Mouse (Mus musculus) midbrain, embryonic 11.5 days (tissue): ENCODE data around the gene Tarbp2. TPM values are rescaled to one million over a fixed set of nuclear protein-coding genes. Genes with fewer than 3 reads are reported as not detected.

Source experiments
- ATAC-seq: fragments of 200-750 bp; cut with Nextera tagmentation; 2 replicates; pipeline ENCODE4 v1.8.0; 2017; ENCODE audit warnings: moderate TSS enrichment, moderate library complexity; ENCODE audit not compliant: low FRiP score
- DNase-seq: peaks from one replicate; pipeline ENCODE4 v3.0.0; 2015; ENCODE audit warnings: low spot score; ENCODE audit errors: missing footprints
- H3K27ac ChIP-seq: fragments of 300-500 bp; sonication (generic); 2 replicates; pipeline ENCODE4 v1.5.1; 2014; ENCODE audit warnings: low read depth, low read length
- H3K27me3 ChIP-seq: fragments of 300-500 bp; sonication (generic); 2 replicates; pipeline ENCODE4 v1.6.1; 2014; ENCODE audit warnings: mild to moderate bottlenecking, low read length, moderate library complexity, mixed read lengths; ENCODE audit not compliant: control insufficient read depth, insufficient read depth
- H3K36me3 ChIP-seq: fragments of 300-500 bp; sonication (generic); 2 replicates; pipeline ENCODE4 v1.6.1; 2014; ENCODE audit warnings: mild to moderate bottlenecking, low read length, moderate library complexity, mixed read lengths; ENCODE audit not compliant: control insufficient read depth, insufficient read depth
- H3K4me1 ChIP-seq: fragments of 300-500 bp; sonication (generic); 2 replicates; pipeline ENCODE4 v1.6.1; 2014; ENCODE audit warnings: low read length; ENCODE audit not compliant: control insufficient read depth, insufficient read depth
- H3K4me2 ChIP-seq: fragments of 300-500 bp; sonication (generic); 2 replicates; pipeline ENCODE4 v1.6.1; 2014; ENCODE audit warnings: mild to moderate bottlenecking, moderate library complexity
- H3K4me3 ChIP-seq: fragments of 300-500 bp; sonication (generic); 2 replicates; pipeline ENCODE4 v1.5.1; 2014; ENCODE audit warnings: low read depth, low read length
- H3K9ac ChIP-seq: fragments of 300-500 bp; sonication (generic); 2 replicates; pipeline ENCODE4 v1.6.1; 2014; ENCODE audit warnings: low read length
- H3K9me3 ChIP-seq: fragments of 300-500 bp; sonication (generic); 2 replicates; pipeline ENCODE4 v1.6.1; 2016; ENCODE audit warnings: low read length; ENCODE audit not compliant: control insufficient read depth
- WGBS: fragments of 180-500 bp; shearing (Covaris S2); extraction: QIAGEN DNeasy Blood & Tissue Kit; methylation state at CpG from one replicate; pipeline ENCODE4 v1.1.7; 2014; 5-methylcytosine and 5-hydroxymethylcytosine counted together
- polyA plus RNA-seq: library from polyadenylated mRNA; unstranded; fragments of >200 nt; fragmentation: Nextera tagmentation; extraction: Ambion mirVana; gene quantifications from 2 replicates; pipeline ENCODE4 v1.2.1, GENCODE M21; 2014

Tarbp2 gene
- polyA plus RNA-seq, 1 experiment from 2014 or later: 96.6 TPM

DNA sequence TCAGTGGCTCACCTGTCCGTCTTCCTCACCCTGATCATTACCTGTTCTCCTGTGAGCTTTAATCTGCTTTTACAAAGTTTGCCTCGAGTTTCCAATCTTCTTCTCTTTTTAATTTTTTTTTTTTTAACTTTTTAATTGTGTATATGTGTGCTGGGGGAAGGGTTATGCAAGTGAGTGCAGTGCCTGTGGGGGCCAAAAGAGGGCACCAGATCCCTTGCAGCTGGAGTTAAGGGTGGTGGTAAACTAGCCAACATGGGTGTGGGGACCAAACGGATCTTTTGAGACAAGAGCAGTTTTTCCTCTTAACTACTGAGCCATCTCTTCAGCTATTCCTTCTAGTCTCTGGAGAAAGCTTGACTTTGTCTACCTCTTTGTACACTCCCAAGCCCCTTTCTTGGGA lies 9.9 kb downstream of the Tarbp2 start:
- ATAC-seq (no peak), DNase-seq (peak; percentile 86)
- H3K27ac ChIP-seq: no peak overlapping the region
- peaks cover 3% of the 10 kb centered on the region; the same call in 1 of the 2 replicates for H3K36me3 ChIP-seq
- H3K4me3 ChIP-seq: no peak overlapping the region
- H3K9ac ChIP-seq: no peak overlapping the region
- H3K9me3 ChIP-seq: no peaks in the 10 kb centered on the region
- no peaks in the 10 kb centered on the region for H3K27me3 ChIP-seq
- no peak overlapping the region for H3K4me2 ChIP-seq
- H3K4me1 ChIP-seq: no peaks in the 10 kb centered on the region
- WGBS: 69% methylated on average over 3 of the region's 3 CpGs

DNA sequence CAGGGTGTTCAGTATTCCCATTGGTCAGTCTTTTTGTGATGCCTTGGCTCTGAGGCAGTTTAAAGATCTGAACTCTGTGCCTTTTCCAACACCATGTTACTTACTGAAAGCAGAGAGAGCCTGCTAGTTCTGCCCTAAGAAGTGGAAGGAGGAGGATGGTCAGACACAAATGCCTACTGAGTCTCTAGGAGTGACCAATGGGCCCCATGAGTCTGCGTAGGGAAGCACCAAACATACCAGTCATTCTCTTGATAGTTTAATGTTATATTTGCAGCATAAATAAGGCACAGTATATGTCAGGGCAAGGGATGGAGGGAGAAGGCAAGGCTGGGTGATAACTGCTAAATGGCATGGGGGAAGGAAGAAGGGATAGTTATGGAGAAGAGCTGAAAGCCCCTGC lies 10.4 kb downstream of the Tarbp2 start:
- DNase-seq: peak; percentile 66
- Histone ChIP-seq H3K4me1 (no peaks in the 10 kb centered on the region), H3K27me3 (no peaks in the 10 kb centered on the region), H3K4me3 (no peak overlapping the region), H3K9me3 (no peaks in the 10 kb centered on the region), H3K9ac (no peak overlapping the region), H3K4me2 (no peak overlapping the region), H3K36me3 (peaks cover 3% of the 10 kb centered on the region; the same call in 1 of the 2 replicates), H3K27ac (no peak overlapping the region)
- 95% methylated on average over 1 of the region's 1 CpGs for WGBS
- ATAC-seq: no peak

DNA sequence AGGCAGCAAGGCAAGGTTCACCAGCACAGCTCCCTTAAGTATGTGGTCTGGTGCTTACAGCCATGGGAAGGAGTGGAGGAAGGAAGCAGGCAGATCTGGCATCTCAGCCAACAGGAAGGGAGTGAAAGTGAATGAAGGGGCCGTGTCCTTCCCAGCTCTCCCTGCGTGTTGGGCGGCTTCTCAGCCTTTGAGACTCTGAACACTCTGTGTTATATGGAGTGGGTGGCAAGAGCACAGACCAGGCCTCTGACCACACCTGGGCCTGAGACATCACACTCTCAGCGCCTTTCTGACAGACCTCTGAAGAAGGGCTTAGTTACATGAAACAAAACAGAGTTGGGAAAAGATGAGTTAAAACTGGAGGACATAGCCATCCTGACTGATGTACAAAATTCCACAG lies 12.6 kb downstream of the Tarbp2 start:
- DNase-seq: peak; percentile 66
- Histone ChIP-seq H3K36me3 (peaks cover 3% of the 10 kb centered on the region; the same call in 1 of the 2 replicates), H3K27me3 (no peaks in the 10 kb centered on the region), H3K9ac (no peak overlapping the region), H3K4me3 (no peak overlapping the region), H3K27ac (no peak overlapping the region), H3K4me1 (no peaks in the 10 kb centered on the region), H3K4me2 (no peak overlapping the region), H3K9me3 (no peaks in the 10 kb centered on the region)
- ATAC-seq: no peak
- 87% methylated on average over 4 of the region's 4 CpGs for WGBS

DNA sequence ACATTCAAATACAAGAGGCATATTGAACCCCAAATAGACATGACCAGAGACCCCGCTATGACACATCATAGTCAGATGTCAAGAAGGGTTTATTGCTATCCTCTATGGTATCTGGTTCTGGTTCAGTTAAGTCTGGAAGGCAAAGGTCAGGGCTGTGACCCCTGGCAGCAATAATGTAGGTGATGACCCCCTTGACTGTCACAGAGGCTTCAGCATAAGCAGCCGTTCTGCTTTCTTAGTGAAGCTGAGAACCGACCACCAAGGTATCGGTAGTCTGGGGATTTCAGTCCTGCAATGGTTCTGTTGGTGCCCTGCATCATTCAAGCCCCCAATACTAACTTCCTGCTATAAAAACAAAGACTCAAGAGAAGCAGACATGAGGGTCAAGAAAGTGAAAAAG lies 13.6 kb downstream of the Tarbp2 start:
- WGBS: 83% methylated on average over 4 of the region's 4 CpGs
- H3K9ac ChIP-seq: no peak overlapping the region

DNA sequence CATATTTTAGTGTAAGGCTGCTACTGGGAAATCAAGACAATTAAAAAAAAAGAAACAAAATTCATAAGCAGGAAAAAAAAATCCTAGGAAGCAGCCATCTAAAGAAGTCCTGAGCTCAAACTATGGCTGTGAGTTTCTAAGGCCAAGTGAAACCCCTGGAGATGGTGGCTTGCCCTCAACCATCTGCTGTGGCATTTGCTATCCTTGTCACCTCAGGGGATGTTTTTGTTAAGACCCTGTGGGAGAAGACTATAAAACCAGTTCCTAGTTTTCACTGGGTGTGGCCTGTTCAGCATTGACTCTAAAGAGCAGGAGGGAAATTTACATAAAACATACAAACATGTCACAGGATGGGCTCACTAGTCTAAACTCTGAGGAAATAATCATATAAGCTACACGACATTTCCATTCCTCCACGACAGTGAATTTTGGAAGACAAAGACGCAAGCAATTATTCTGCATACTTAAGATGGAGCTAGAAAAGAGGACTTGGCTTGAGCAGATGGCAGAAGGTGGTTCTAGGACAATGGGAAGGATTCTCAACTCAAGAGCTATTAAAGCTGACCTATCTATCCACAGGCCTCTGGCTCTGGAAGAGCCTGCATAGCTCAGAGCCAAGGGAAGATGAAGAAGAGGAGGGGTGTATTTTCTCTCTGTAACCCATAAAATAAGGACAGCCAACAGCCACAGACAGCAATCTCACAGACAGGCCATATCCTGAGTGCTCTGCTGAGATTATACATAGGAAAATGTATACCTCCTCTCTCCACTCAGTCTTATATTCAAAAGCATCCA lies 14.3 kb downstream of the Tarbp2 start:
- ATAC-seq (no peak), DNase-seq (peak; percentile 17)
- Histone ChIP-seq H3K9ac (no peak overlapping the region), H3K4me3 (no peak overlapping the region), H3K4me2 (no peak overlapping the region), H3K36me3 (peaks cover 3% of the 10 kb centered on the region; the same call in 1 of the 2 replicates), H3K27me3 (no peaks in the 10 kb centered on the region), H3K4me1 (no peaks in the 10 kb centered on the region), H3K27ac (no peak overlapping the region), H3K9me3 (no peaks in the 10 kb centered on the region)
- WGBS: 91% methylated on average over 3 of the region's 3 CpGs

More for the DNA sequence above, 13.6 kb downstream of the Tarbp2 start:
- Histone ChIP-seq H3K4me1 (no peaks in the 10 kb centered on the region), H3K36me3 (peaks cover 3% of the 10 kb centered on the region; the same call in 1 of the 2 replicates), H3K9me3 (no peaks in the 10 kb centered on the region), H3K27me3 (no peaks in the 10 kb centered on the region), H3K4me2 (no peak overlapping the region), H3K4me3 (no peak overlapping the region), H3K27ac (no peak overlapping the region)
- DNase-seq (peak; percentile 53), ATAC-seq (no peak)

DNA sequence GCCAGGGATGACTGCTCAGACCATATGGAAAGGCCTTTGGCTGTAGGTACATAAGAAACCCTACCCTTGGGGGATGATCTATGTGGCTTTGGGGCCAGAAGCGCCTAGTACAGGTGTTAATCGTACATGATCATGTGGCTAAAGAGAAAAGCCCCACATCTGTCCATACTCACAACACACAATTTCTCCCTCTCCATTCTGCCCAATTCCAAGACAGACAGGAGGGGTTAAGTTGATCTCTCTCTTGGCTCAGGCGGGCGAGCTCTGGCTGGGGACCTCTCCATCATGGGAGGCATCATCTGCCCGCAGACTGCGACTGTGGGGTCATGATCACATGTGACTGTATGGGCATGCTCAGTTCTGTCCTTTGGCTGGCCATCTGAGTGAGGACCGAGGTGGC lies 15.9 kb downstream of the Tarbp2 start:
- H3K4me1 ChIP-seq: no peaks in the 10 kb centered on the region
- no peak overlapping the region for H3K4me3 ChIP-seq
- no peak overlapping the region for H3K27ac ChIP-seq
- H3K27me3 ChIP-seq: no peaks in the 10 kb centered on the region
- no peak overlapping the region for H3K4me2 ChIP-seq
- H3K36me3 ChIP-seq: peaks cover under 1% of the 10 kb centered on the region; the same call in 1 of the 2 replicates
- H3K9ac ChIP-seq: no peak overlapping the region
- DNase-seq (peak; percentile 54), ATAC-seq (no peak)
- H3K9me3 ChIP-seq: no peaks in the 10 kb centered on the region
- WGBS: 95% methylated on average over 7 of the region's 7 CpGs

DNA sequence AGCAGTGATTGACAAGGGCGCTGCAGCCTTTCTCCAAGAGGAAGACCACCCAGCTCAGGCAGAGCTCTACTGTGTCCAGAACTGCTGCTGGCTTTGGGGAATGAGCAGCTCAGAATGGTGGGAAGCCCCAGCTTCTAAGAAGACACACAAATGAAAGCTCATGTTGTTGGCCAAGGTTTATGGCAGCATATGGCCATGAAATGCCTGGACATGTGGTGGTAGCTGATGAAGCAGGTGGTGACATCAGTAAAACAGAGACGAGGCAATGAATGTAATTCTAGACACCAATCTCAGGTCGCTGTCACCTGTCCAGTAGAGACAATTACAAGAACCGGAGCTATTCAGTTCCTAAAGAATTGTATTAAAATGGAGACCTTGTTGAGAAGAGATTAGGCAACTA lies 26.8 kb downstream of the Tarbp2 start:
- Histone ChIP-seq H3K27ac (no peak overlapping the region), H3K36me3 (peaks cover 5% of the 10 kb centered on the region; the same call in 1 of the 2 replicates), H3K4me1 (no peaks in the 10 kb centered on the region)

DNA sequence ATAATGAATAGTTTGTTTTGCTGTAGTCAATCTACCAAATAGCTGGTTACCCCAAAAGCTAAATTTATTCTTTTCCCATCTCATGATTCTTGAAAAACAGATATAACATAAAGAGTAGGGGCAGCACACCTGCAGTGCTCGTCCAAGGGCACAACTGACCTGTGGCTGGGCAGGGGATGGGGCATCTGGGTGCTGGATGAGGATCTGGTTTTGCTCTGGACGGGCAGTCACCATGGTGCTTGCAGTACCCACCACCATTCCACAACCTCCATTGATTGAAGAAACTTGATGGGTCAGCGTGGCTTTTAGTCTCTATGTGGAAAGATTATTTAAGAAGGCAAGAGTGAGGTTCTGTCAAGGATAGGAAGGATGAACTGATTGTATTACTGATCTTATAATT lies 28.3 kb downstream of the Tarbp2 start:
- Histone ChIP-seq H3K9me3 (no peaks in the 10 kb centered on the region), H3K27me3 (no peaks in the 10 kb centered on the region), H3K4me1 (no peaks in the 10 kb centered on the region), H3K4me3 (no peak overlapping the region), H3K27ac (no peak overlapping the region), H3K9ac (no peak overlapping the region), H3K4me2 (no peak overlapping the region), H3K36me3 (no peaks in the 10 kb centered on the region; the same call in 1 of the 2 replicates)
- WGBS: 87% methylated on average over 3 of the region's 3 CpGs
- ATAC-seq: no peak
- DNase-seq: peak; percentile 64

More for the DNA sequence above, 26.8 kb downstream of the Tarbp2 start:
- 89% methylated on average over 4 of the region's 4 CpGs for WGBS
- peak; percentile 12 for DNase-seq
- Histone ChIP-seq H3K4me3 (no peak overlapping the region), H3K9me3 (no peaks in the 10 kb centered on the region), H3K4me2 (no peak overlapping the region), H3K27me3 (no peaks in the 10 kb centered on the region), H3K9ac (no peak overlapping the region)
- no peak for ATAC-seq

DNA sequence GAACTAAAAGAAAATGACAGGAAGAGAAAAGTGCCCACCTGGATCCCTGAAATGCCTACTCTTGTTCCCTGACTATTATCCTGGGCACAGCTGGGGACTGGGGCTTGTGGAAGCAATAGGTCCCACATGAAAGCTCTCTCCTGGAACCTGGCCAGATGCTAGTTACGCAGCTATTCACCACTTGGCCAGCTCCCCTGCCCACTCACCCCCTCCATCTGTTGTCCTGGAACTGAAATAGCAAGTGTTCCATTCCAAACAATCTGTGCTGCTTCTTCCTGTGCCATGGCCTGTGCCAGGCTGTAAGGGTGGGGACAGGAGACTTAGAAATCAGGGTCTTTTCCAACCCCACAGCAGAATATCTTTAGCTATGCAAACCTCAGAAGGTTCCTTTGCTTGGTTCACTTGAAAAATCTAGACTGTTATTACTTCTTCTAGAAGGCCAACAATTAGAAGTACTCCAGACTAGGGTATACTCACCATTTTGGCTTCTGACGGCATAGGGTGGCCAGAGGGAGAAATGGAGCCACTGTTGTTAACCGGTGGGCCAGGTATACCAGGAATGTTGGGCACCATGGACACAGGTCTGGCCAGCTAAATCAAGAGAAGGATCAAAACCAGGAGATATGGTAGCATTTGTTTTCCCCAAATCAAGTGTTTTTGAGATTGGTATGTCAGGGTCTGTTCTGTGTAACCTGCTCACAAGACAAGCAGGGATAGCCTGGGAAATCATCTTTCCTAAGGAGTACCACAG lies 28.9 kb downstream of the Tarbp2 start:
- WGBS: 93% methylated on average over 3 of the region's 3 CpGs
- ATAC-seq: no peak
- H3K36me3 ChIP-seq: no peaks in the 10 kb centered on the region; the same call in 1 of the 2 replicates

More for the DNA sequence above, 28.9 kb downstream of the Tarbp2 start:
- Histone ChIP-seq H3K4me1 (no peaks in the 10 kb centered on the region), H3K4me3 (no peak overlapping the region), H3K9me3 (no peaks in the 10 kb centered on the region), H3K27ac (no peak overlapping the region), H3K4me2 (no peak overlapping the region), H3K9ac (no peak overlapping the region), H3K27me3 (no peaks in the 10 kb centered on the region)
- peak; percentile 51 for DNase-seq
